Mouse (Mus musculus): ENCODE measurements at regions not wholly inside any gene's neighbourhood (a gene's known extent, or its start where the extent isn't known, plus 50 kb on each side); places are given as distances from the start of the nearest gene placed in this dataset.
A peak's percentile ranks its signal among the peaks of the same experiment; 100 is the strongest.

GRCm38 (mm10) chr8:116160932-116161331 lies 343.8 kb upstream of the Dynlrb2 start:
- no peaks in the 10 kb centered on the region for H3K36me3 ChIP-seq (ENCODE audit: control insufficient read depth, insufficient read depth, low read length)
- 74% methylated on average over 5 of the region's 5 CpGs for WGBS
- H3K27me3 ChIP-seq (replicated peaks; ENCODE audit: control insufficient read depth, insufficient read depth, low read length): no peaks in the 10 kb centered on the region
- no peaks in the 10 kb centered on the region for H3K4me1 ChIP-seq (ENCODE audit: control insufficient read depth, insufficient read depth, low read length)
- no peak for ATAC-seq
- H3K9me3 ChIP-seq (ENCODE audit: control insufficient read depth, low read length): no peaks in the 10 kb centered on the region
- H3K4me2 ChIP-seq (ENCODE audit: low read depth, low read length): no peak overlapping the region
- H3K4me3 ChIP-seq (ENCODE audit: low read length): no peak overlapping the region
- H3K27ac ChIP-seq (ENCODE audit: low read length): no peak overlapping the region
- H3K9ac ChIP-seq (ENCODE audit: low read depth, low read length): no peak overlapping the region

- WGBS: 45% methylated on average over 13 of the region's 13 CpGs
- peak; percentile 72 for ATAC-seq
- H3K4me3 ChIP-seq (ENCODE audit: low read length): no peak overlapping the region
- H3K27ac ChIP-seq (ENCODE audit: low read length): 0 out of 2 replicates have a peak overlapping the region, but pooled peaks have one; percentile 43
- peaks cover 6% of the 10 kb centered on the region; the same call in 1 of the 2 replicates for H3K4me1 ChIP-seq (ENCODE audit: control insufficient read depth, insufficient read depth, low read length)
- no peaks in the 10 kb centered on the region; the same call in 1 of the 2 replicates for H3K9me3 ChIP-seq (ENCODE audit: control insufficient read depth, low read length)
- H3K27me3 ChIP-seq (replicated peaks; ENCODE audit: control insufficient read depth, insufficient read depth, low read length): no peaks in the 10 kb centered on the region
- no peaks in the 10 kb centered on the region for H3K36me3 ChIP-seq (ENCODE audit: control insufficient read depth, insufficient read depth, low read length)
- H3K9ac ChIP-seq (ENCODE audit: low read depth, low read length): peak overlapping the region; percentile 27; the same call in 1 of the 2 replicates
- no peak overlapping the region for H3K4me2 ChIP-seq (ENCODE audit: low read depth, low read length)
Observed at GRCm38 (mm10) chr8:116143687-116144573, 360.8 kb upstream of the Dynlrb2 start.

- Histone ChIP-seq H3K4me3 (ENCODE audit: low read length) (no peak overlapping the region), H3K4me1 (ENCODE audit: control insufficient read depth, insufficient read depth, low read length) (peaks cover 6% of the 10 kb centered on the region; the same call in 1 of the 2 replicates), H3K27me3 (replicated peaks; ENCODE audit: control insufficient read depth, insufficient read depth, low read length) (no peaks in the 10 kb centered on the region), H3K27ac (ENCODE audit: low read length) (no peak overlapping the region; the same call in 1 of the 2 replicates), H3K9me3 (ENCODE audit: control insufficient read depth, low read length) (no peaks in the 10 kb centered on the region; the same call in 1 of the 2 replicates), H3K4me2 (ENCODE audit: low read depth, low read length) (no peak overlapping the region), H3K36me3 (ENCODE audit: control insufficient read depth, insufficient read depth, low read length) (no peaks in the 10 kb centered on the region), H3K9ac (ENCODE audit: low read depth, low read length) (no peak overlapping the region)
- 64% methylated on average over 5 of the region's 5 CpGs for WGBS
- ATAC-seq: peak; percentile 75
Observed at GRCm38 (mm10) chr8:116141363-116141762, 363.4 kb upstream of the Dynlrb2 start.

GRCm38 (mm10) chr8:116139934-116140333 lies 364.8 kb upstream of the Dynlrb2 start:
- WGBS: 100% methylated on average over 1 of the region's 1 CpGs
- Histone ChIP-seq H3K36me3 (ENCODE audit: control insufficient read depth, insufficient read depth, low read length) (no peaks in the 10 kb centered on the region), H3K9me3 (ENCODE audit: control insufficient read depth, low read length) (no peaks in the 10 kb centered on the region), H3K27ac (ENCODE audit: low read length) (no peak overlapping the region), H3K4me1 (ENCODE audit: control insufficient read depth, insufficient read depth, low read length) (peaks cover 6% of the 10 kb centered on the region; the same call in 1 of the 2 replicates), H3K9ac (ENCODE audit: low read depth, low read length) (no peak overlapping the region), H3K4me2 (ENCODE audit: low read depth, low read length) (no peak overlapping the region), H3K4me3 (ENCODE audit: low read length) (no peak overlapping the region), H3K27me3 (replicated peaks; ENCODE audit: control insufficient read depth, insufficient read depth, low read length) (no peaks in the 10 kb centered on the region)
- no peak for ATAC-seq

GRCm38 (mm10) chr8:116137765-116138164 lies 367.0 kb upstream of the Dynlrb2 start:
- Histone ChIP-seq H3K4me3 (ENCODE audit: low read length) (no peak overlapping the region), H3K27me3 (replicated peaks; ENCODE audit: control insufficient read depth, insufficient read depth, low read length) (no peaks in the 10 kb centered on the region), H3K4me2 (ENCODE audit: low read depth, low read length) (no peak overlapping the region), H3K9ac (ENCODE audit: low read depth, low read length) (no peak overlapping the region), H3K36me3 (ENCODE audit: control insufficient read depth, insufficient read depth, low read length) (no peaks in the 10 kb centered on the region), H3K4me1 (ENCODE audit: control insufficient read depth, insufficient read depth, low read length) (no peaks in the 10 kb centered on the region), H3K27ac (ENCODE audit: low read length) (no peak overlapping the region), H3K9me3 (ENCODE audit: control insufficient read depth, low read length) (no peaks in the 10 kb centered on the region)
- WGBS: 55% methylated on average over 2 of the region's 2 CpGs
- 0 out of 2 replicates have a peak, but pooled peaks have one; percentile 9 for ATAC-seq

- H3K9me3 ChIP-seq (ENCODE audit: control insufficient read depth, low read length): no peaks in the 10 kb centered on the region
- ATAC-seq: no peak
- no peaks in the 10 kb centered on the region for H3K4me1 ChIP-seq (ENCODE audit: control insufficient read depth, insufficient read depth, low read length)
- 79% methylated on average over 2 of the region's 2 CpGs for WGBS
- H3K4me3 ChIP-seq (ENCODE audit: low read length): no peak overlapping the region
- H3K9ac ChIP-seq (ENCODE audit: low read depth, low read length): no peak overlapping the region
- H3K4me2 ChIP-seq (ENCODE audit: low read depth, low read length): no peak overlapping the region
- H3K36me3 ChIP-seq (ENCODE audit: control insufficient read depth, insufficient read depth, low read length): no peaks in the 10 kb centered on the region
- no peak overlapping the region for H3K27ac ChIP-seq (ENCODE audit: low read length)
- H3K27me3 ChIP-seq (replicated peaks; ENCODE audit: control insufficient read depth, insufficient read depth, low read length): no peaks in the 10 kb centered on the region
Observed at GRCm38 (mm10) chr8:116133503-116133902, 371.3 kb upstream of the Dynlrb2 start.

- no peaks in the 10 kb centered on the region for H3K9me3 ChIP-seq (ENCODE audit: control insufficient read depth, low read length)
- H3K36me3 ChIP-seq (ENCODE audit: control insufficient read depth, insufficient read depth, low read length): no peaks in the 10 kb centered on the region
- no peak overlapping the region for H3K4me2 ChIP-seq (ENCODE audit: low read depth, low read length)
- no peak overlapping the region for H3K27ac ChIP-seq (ENCODE audit: low read length)
- no peaks in the 10 kb centered on the region for H3K4me1 ChIP-seq (ENCODE audit: control insufficient read depth, insufficient read depth, low read length)
- WGBS: 81% methylated on average over 3 of the region's 3 CpGs
- no peak overlapping the region for H3K9ac ChIP-seq (ENCODE audit: low read depth, low read length)
- no peak overlapping the region for H3K4me3 ChIP-seq (ENCODE audit: low read length)
- H3K27me3 ChIP-seq (replicated peaks; ENCODE audit: control insufficient read depth, insufficient read depth, low read length): no peaks in the 10 kb centered on the region
- no peak for ATAC-seq
Observed at GRCm38 (mm10) chr8:116133084-116133483, 371.7 kb upstream of the Dynlrb2 start.

- H3K4me2 ChIP-seq (ENCODE audit: low read depth, low read length): no peak overlapping the region
Observed at GRCm38 (mm10) chr8:116120067-116120466, 384.7 kb upstream of the Dynlrb2 start.

GRCm38 (mm10) chr8:116117919-116118318 lies 386.9 kb upstream of the Dynlrb2 start:
- Histone ChIP-seq H3K9ac (ENCODE audit: low read depth, low read length) (no peak overlapping the region), H3K27me3 (replicated peaks; ENCODE audit: control insufficient read depth, insufficient read depth, low read length) (no peaks in the 10 kb centered on the region), H3K27ac (ENCODE audit: low read length) (no peak overlapping the region), H3K9me3 (ENCODE audit: control insufficient read depth, low read length) (no peaks in the 10 kb centered on the region), H3K36me3 (ENCODE audit: control insufficient read depth, insufficient read depth, low read length) (no peaks in the 10 kb centered on the region), H3K4me1 (ENCODE audit: control insufficient read depth, insufficient read depth, low read length) (peaks cover 16% of the 10 kb centered on the region; the same call in 1 of the 2 replicates), H3K4me2 (ENCODE audit: low read depth, low read length) (no peak overlapping the region), H3K4me3 (ENCODE audit: low read length) (no peak overlapping the region)
- ATAC-seq: no peak
- WGBS: 81% methylated on average over 2 of the region's 2 CpGs

More at GRCm38 (mm10) chr8:116120067-116120466, 384.7 kb upstream of the Dynlrb2 start:
- 87% methylated on average over 13 of the region's 13 CpGs for WGBS
- Histone ChIP-seq H3K27me3 (replicated peaks; ENCODE audit: control insufficient read depth, insufficient read depth, low read length) (no peaks in the 10 kb centered on the region), H3K4me1 (ENCODE audit: control insufficient read depth, insufficient read depth, low read length) (peaks cover 11% of the 10 kb centered on the region; the same call in 1 of the 2 replicates), H3K9ac (ENCODE audit: low read depth, low read length) (no peak overlapping the region), H3K27ac (ENCODE audit: low read length) (no peak overlapping the region), H3K9me3 (ENCODE audit: control insufficient read depth, low read length) (no peaks in the 10 kb centered on the region), H3K36me3 (ENCODE audit: control insufficient read depth, insufficient read depth, low read length) (no peaks in the 10 kb centered on the region), H3K4me3 (ENCODE audit: low read length) (no peak overlapping the region)
- ATAC-seq: no peak
